14 mouse cellular contexts compared by ENCODE assay signal in the genomic region with DNA sequence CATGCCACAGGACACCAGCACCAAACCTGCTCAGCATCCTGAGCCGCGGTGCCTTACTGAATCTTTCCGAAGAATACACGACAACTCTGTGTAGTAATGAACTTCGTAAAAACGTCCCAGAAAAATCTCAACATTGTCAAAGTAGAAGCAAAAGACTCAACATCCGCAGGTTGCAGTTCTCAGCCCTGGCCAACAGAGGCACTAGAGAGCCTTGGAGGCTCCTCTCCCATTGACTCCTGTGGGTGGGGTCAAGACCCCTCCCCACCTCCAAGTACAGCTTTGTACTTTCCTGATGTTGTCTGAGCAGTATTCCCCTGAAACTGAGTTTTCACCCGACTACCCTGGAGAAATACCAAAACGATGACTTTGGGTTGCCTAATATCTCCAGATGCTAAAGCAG.
DNase-seq lines count a peak whose midpoint lies in the region; ATAC-seq and TF ChIP-seq lines count a peak whose summit lies in the region.
"Had no signal": no experiment of that assay in that cellular context is flagged by ENCODE, and none has a peak within 500 bp of the region (broad histone marks: within the 10 kb centered on the region; RNA-seq: fewer than 3 reads in every experiment).

No protein-coding gene starts in this region.

- peak; percentile 12; the same call in 1 of the 2 replicates for TF ChIP-seq CTCF in forebrain, postnatal 0 days (IDR thresholded peaks at IDR 0.05; ENCODE audit: low read depth)
- peak; percentile 38 for TF ChIP-seq CTCF in lung, adult 2 months (IDR thresholded peaks at IDR 0.05; ENCODE audit: insufficient read depth, low read length)
- TF ChIP-seq CTCF in MEL (IDR thresholded peaks at IDR 0.05 in 2 of 3, conservative IDR thresholded peaks at IDR 0.05 in 1 of 3; ENCODE audit: control insufficient read depth in 1 of 3, insufficient read depth in 1 of 3, low read depth in 2 of 3, low read length in 3 of 3, poor library complexity in 1 of 3, severe bottlenecking in 1 of 3) = peak; percentile 8 to 38 (median 12); a peak in 3 of 6 replicates

- no peak for TF ChIP-seq POLR2A in lung, adult 2 months (IDR thresholded peaks at IDR 0.05; ENCODE audit: borderline replicate concordance, extremely low read depth, low read depth, low read length)
- no peak for TF ChIP-seq POLR2A in MEL (IDR thresholded peaks at IDR 0.05; ENCODE audit: control insufficient read depth in 1 of 2, insufficient read depth in 1 of 2, low read depth in 1 of 2, low read length in 2 of 2, poor library complexity in 1 of 2)

- no peak overlapping the region for H3K9ac ChIP-seq in forebrain, postnatal 0 days
- H3K9ac ChIP-seq in forebrain, embryonic 15.5 days (replicated peaks) = no peak overlapping the region
- no peak overlapping the region for H3K9ac ChIP-seq in MEL (ENCODE audit: control insufficient read depth, low read depth, low read length, poor library complexity, severe bottlenecking)
- H3K9ac ChIP-seq: forebrain, embryonic 13.5 days had no signal

- no peak overlapping the region for H3K27ac ChIP-seq in forebrain, postnatal 0 days (ENCODE audit: low read depth, low read length)
- H3K27ac ChIP-seq in forebrain, embryonic 15.5 days (replicated peaks) = no peak overlapping the region
- no peak overlapping the region for H3K27ac ChIP-seq in MEL (ENCODE audit: control insufficient read depth, low read depth, low read length)
- H3K27ac ChIP-seq: forebrain, embryonic 13.5 days had no signal

- H3K4me3 ChIP-seq in forebrain, postnatal 0 days (ENCODE audit: low read depth, low read length) = no peak overlapping the region
- no peak overlapping the region for H3K4me3 ChIP-seq in forebrain, embryonic 15.5 days
- H3K4me3 ChIP-seq in lung, adult 2 months (replicated peaks; ENCODE audit: extremely low read depth, low read depth, low read length) = no peak overlapping the region
- H3K4me3 ChIP-seq in MEL (ENCODE audit: control insufficient read depth in 1 of 2, insufficient read depth in 1 of 2, low read depth in 2 of 2, low read length in 2 of 2) = no peak overlapping the region
- H3K4me3 ChIP-seq: forebrain, embryonic 13.5 days had no signal

- WGBS in forebrain, postnatal 0 days = 96% methylated on average over 9 of the region's 9 CpGs
- 95% methylated on average over 9 of the region's 9 CpGs for WGBS in forebrain, embryonic 15.5 days
- 93% methylated on average over 9 of the region's 9 CpGs for WGBS in lung, adult 2 months

- no peaks in the 10 kb centered on the region for H3K4me1 ChIP-seq in forebrain, postnatal 0 days (ENCODE audit: insufficient read depth)
- H3K4me1 ChIP-seq in forebrain, embryonic 15.5 days = no peaks in the 10 kb centered on the region
- no peaks in the 10 kb centered on the region for H3K4me1 ChIP-seq in lung, adult 2 months (ENCODE audit: control insufficient read depth, insufficient read depth, low read length)
- H3K4me1 ChIP-seq in MEL (ENCODE audit: control insufficient read depth in 1 of 2, insufficient read depth in 2 of 2, low read length in 2 of 2) = no peaks in the 10 kb centered on the region
- H3K4me1 ChIP-seq: forebrain, embryonic 13.5 days had no signal

- no peak for TF ChIP-seq EP300 in MEL (IDR thresholded peaks at IDR 0.05; ENCODE audit: low read depth in 1 of 2, low read length in 2 of 2)

- H3K36me3 ChIP-seq in forebrain, postnatal 0 days (ENCODE audit: insufficient read depth) = no peaks in the 10 kb centered on the region
- no peaks in the 10 kb centered on the region for H3K36me3 ChIP-seq in forebrain, embryonic 15.5 days
- H3K36me3 ChIP-seq in MEL (ENCODE audit: control insufficient read depth in 1 of 2, insufficient read depth in 2 of 2, low read length in 2 of 2) = no peaks in the 10 kb centered on the region
- no peaks in the 10 kb centered on the region; the same call in 1 of the 2 replicates for H3K36me3 ChIP-seq in splenic B cell, adult 2 months (ENCODE audit: control insufficient read depth, insufficient read depth, low read length, poor library complexity, severe bottlenecking)

- intact Hi-C loops in heart, postnatal 25 days (cut with DNase I) = no loop called here

- H3K9me3 ChIP-seq in forebrain, postnatal 0 days (ENCODE audit: low read length) = no peaks in the 10 kb centered on the region
- no peaks in the 10 kb centered on the region for H3K9me3 ChIP-seq in forebrain, embryonic 15.5 days
- no peaks in the 10 kb centered on the region for H3K9me3 ChIP-seq in MEL (replicated peaks; ENCODE audit: insufficient read depth, low read length)
- H3K9me3 ChIP-seq: forebrain, embryonic 13.5 days had no signal

- TF ChIP-seq RAD21 in MEL (IDR thresholded peaks at IDR 0.05; ENCODE audit: low read depth, low read length) = no peak

- no peak for ATAC-seq in forebrain, postnatal 0 days
- no peak for ATAC-seq in forebrain, embryonic 15.5 days (replicated peaks)
- ATAC-seq: forebrain, embryonic 13.5 days; hindbrain, embryonic 16.5 days; midbrain, embryonic 16.5 days had no signal

- no peak for DNase-seq in forebrain, postnatal 0 days
- no peak for DNase-seq in lung, adult 2 months
- DNase-seq in lung, postnatal 36 days = no peak
- DNase-seq in MEL (ENCODE audit: low read depth, low spot score) = no peak
- peak; percentile 28 for DNase-seq in splenic B cell, adult 2 months (ENCODE audit: low read depth, low spot score)
- no peak for DNase-seq in heart, postnatal 25 days (ENCODE audit: low spot score)
- DNase-seq in left cerebral cortex, adult 9 months (ENCODE audit: low spot score in 2 of 2) = no peak
- DNase-seq: adrenal gland, postnatal 14 days; gastrocnemius, postnatal 36 days; kidney, postnatal 10 days had no signal

- no peaks in the 10 kb centered on the region for H3K27me3 ChIP-seq in forebrain, postnatal 0 days (ENCODE audit: insufficient read depth, low read length)
- H3K27me3 ChIP-seq in forebrain, embryonic 15.5 days = no peaks in the 10 kb centered on the region
- no peaks in the 10 kb centered on the region for H3K27me3 ChIP-seq in MEL (ENCODE audit: control insufficient read depth in 1 of 2, insufficient read depth in 2 of 2, low read length in 2 of 2)
- no peaks in the 10 kb centered on the region for H3K27me3 ChIP-seq in splenic B cell, adult 2 months (ENCODE audit: control insufficient read depth, insufficient read depth, low read length, poor library complexity, severe bottlenecking)
- H3K27me3 ChIP-seq: forebrain, embryonic 13.5 days had no signal

- no peak overlapping the region for H3K4me2 ChIP-seq in forebrain, postnatal 0 days (ENCODE audit: low read depth)
- H3K4me2 ChIP-seq in forebrain, embryonic 15.5 days (replicated peaks) = no peak overlapping the region
- H3K4me2 ChIP-seq: forebrain, embryonic 13.5 days had no signal

- no peaks in the 10 kb centered on the region for H3K79me2 ChIP-seq in MEL (ENCODE audit: control insufficient read depth, insufficient read depth, low read length, poor library complexity)

TF ChIP-seq in MEL, 35 proteins besides CTCF, POLR2A, EP300 and RAD21:
- TF ChIP-seq GATA1 (IDR thresholded peaks at IDR 0.05; ENCODE audit: low read depth, low read length) (no peak), MAX (IDR thresholded peaks at IDR 0.05; ENCODE audit: low read length) (no peak), ZC3H11A (IDR thresholded peaks at IDR 0.05; ENCODE audit: low read depth, low read length) (no peak), USF2 (IDR thresholded peaks at IDR 0.05; ENCODE audit: borderline replicate concordance in 1 of 2, insufficient read depth in 1 of 2, low read depth in 1 of 2, low read length in 2 of 2) (no peak), SIN3A (IDR thresholded peaks at IDR 0.05; ENCODE audit: low read length) (no peak), USF1 (IDR thresholded peaks at IDR 0.05; ENCODE audit: low read depth, low read length) (no peak), MEF2A (IDR thresholded peaks at IDR 0.05; ENCODE audit: extremely low read depth, insufficient replicate concordance, low read depth, low read length, poor library complexity, severe bottlenecking) (no peak), NRF1 (IDR thresholded peaks at IDR 0.05; ENCODE audit: insufficient read depth, low read depth, low read length, poor library complexity, severe bottlenecking) (no peak), ETS1 (IDR thresholded peaks at IDR 0.05; ENCODE audit: low read depth, low read length) (no peak), JUND (IDR thresholded peaks at IDR 0.05; ENCODE audit: low read depth, low read length) (no peak), ZNF384 (IDR thresholded peaks at IDR 0.05; ENCODE audit: low read depth, low read length) (no peak), CHD2 (IDR thresholded peaks at IDR 0.05; ENCODE audit: low read length) (no peak), RCOR1 (IDR thresholded peaks at IDR 0.05; ENCODE audit: low read depth, low read length) (no peak), E2F4 (IDR thresholded peaks at IDR 0.05; ENCODE audit: borderline replicate concordance, low read depth, low read length) (no peak), TCF12 (IDR thresholded peaks at IDR 0.05; ENCODE audit: low read depth, low read length) (no peak), KAT2A (conservative IDR thresholded peaks at IDR 0.05; ENCODE audit: low read depth, low read length) (no peak), TBP (IDR thresholded peaks at IDR 0.05; ENCODE audit: low read depth, low read length) (no peak), MAFK (IDR thresholded peaks at IDR 0.05; ENCODE audit: borderline replicate concordance, low read depth, low read length) (no peak), SMC3 (IDR thresholded peaks at IDR 0.05; ENCODE audit: low read depth, low read length) (no peak)
TF ChIP-seq in MEL: peak in this region for 0.
